Mouse (Mus musculus) mouse embryonic stem cell (cell line): ENCODE measurements around the gene Gng8.

Source experiments
- in situ Hi-C, 2 experiments: fragments of 300-500 bp; cut with MboI; formaldehyde crosslinking; loops; 1 replicate in 1 of 2; 3 replicates in 1 of 2; pipeline ENCODE4 v1.14.3; 2019 to 2020; ENCODE audit warnings: low sequenced_read_pairs in 2 of 2, low pct_unique_long_range_greater_than_20kb in 1 of 2, mixed read lengths in 1 of 2; ENCODE audit not compliant: unreplicated experiment in 1 of 2

The Gng8 gene

GRCm38 (mm10) chr7:16874756-16875309 lies 16.8 kb upstream of the Gng8 start:
- in situ Hi-C loops = no loop called here

GRCm38 (mm10) chr7:16875310-16875325 lies 16.5 kb upstream of the Gng8 start, which contains the start of gene Dact3:
Gene Dact3 (plus strand): TSS chr7:16875317.
- in situ Hi-C loops = no loop called here

GRCm38 (mm10) chr7:16875326-16875725 lies 16.3 kb upstream of the Gng8 start:
- in situ Hi-C loops = no loop called here

GRCm38 (mm10) chr7:16876006-16876405 lies 15.6 kb upstream of the Gng8 start:
- in situ Hi-C loops = no loop called here

- in situ Hi-C loops = no loop called here
These were observed 15.0 kb upstream of the Gng8 start for GRCm38 (mm10) chr7:16876608-16877007.

- in situ Hi-C loops = no loop called here
These were observed 13.9 kb upstream of the Gng8 start for GRCm38 (mm10) chr7:16877717-16878116.

GRCm38 (mm10) chr7:16879796-16880547 lies 11.6 kb upstream of the Gng8 start:
- in situ Hi-C loops = loop anchor here in 1 of 2 experiments (5.0 kb wide), 1 partner anchor 42 kb away; the partner anchor contains the start of gene Calm3

GRCm38 (mm10) chr7:16880615-16881014 lies 11.0 kb upstream of the Gng8 start:
- in situ Hi-C loops = loop anchor here in 1 of 2 experiments (5.0 kb wide), 1 partner anchor 42 kb away; the partner anchor contains the start of gene Calm3

GRCm38 (mm10) chr7:16883162-16883561 lies 8.4 kb upstream of the Gng8 start:
- in situ Hi-C loops = loop anchor here in 1 of 2 experiments (5.0 kb wide), 1 partner anchor 39 kb away; the partner anchor contains the start of gene Calm3

- in situ Hi-C loops = loop anchor here in 1 of 2 experiments (5.0 kb wide), 1 partner anchor 38 kb away; the partner anchor contains the start of gene Calm3
These were observed 7.3 kb upstream of the Gng8 start for GRCm38 (mm10) chr7:16884334-16884733.

- in situ Hi-C loops = no loop called here
These were observed 6.3 kb upstream of the Gng8 start for GRCm38 (mm10) chr7:16885271-16885776.

- in situ Hi-C loops = no loop called here
These were observed 5.7 kb upstream of the Gng8 start for GRCm38 (mm10) chr7:16885905-16886304.

GRCm38 (mm10) chr7:16890536-16890935 lies 1.1 kb upstream of the Gng8 start:
- in situ Hi-C loops = no loop called here

GRCm38 (mm10) chr7:16890944-16891343 lies 642 bp upstream of the Gng8 start:
- in situ Hi-C loops = no loop called here

GRCm38 (mm10) chr7:16892352-16892730 lies 755 bp downstream of the Gng8 start:
- in situ Hi-C loops = no loop called here

GRCm38 (mm10) chr7:16893612-16894011 lies 2.0 kb downstream of the Gng8 start:
- in situ Hi-C loops = no loop called here

GRCm38 (mm10) chr7:16894279-16894678 lies 2.7 kb downstream of the Gng8 start:
- in situ Hi-C loops = no loop called here

GRCm38 (mm10) chr7:16895000-16895399 lies 3.4 kb downstream of the Gng8 start:
- in situ Hi-C loops = no loop called here

GRCm38 (mm10) chr7:16895511-16895910 lies 3.9 kb downstream of the Gng8 start:
- in situ Hi-C loops = no loop called here

- in situ Hi-C loops = no loop called here
These were observed 8.9 kb downstream of the Gng8 start for GRCm38 (mm10) chr7:16900526-16900925.
